Mouse (Mus musculus) hindbrain, postnatal 0 days (tissue): ENCODE data around the gene Nkx6-2. TPM values are rescaled to one million over a fixed set of nuclear protein-coding genes. Genes with fewer than 3 reads are reported as not detected.

ENCODE experiments used
- ATAC-seq: fragments of 200-750 bp; cut with Nextera tagmentation; 2 replicates; pipeline ENCODE4 v1.8.0; 2017; ENCODE audit warnings: mild to moderate bottlenecking, moderate TSS enrichment, moderate library complexity
- DNase-seq: peaks from one replicate; pipeline ENCODE4 v3.0.0-alpha.2; 2015; ENCODE audit warnings: low spot score
- H3K27ac ChIP-seq: fragments of 300-500 bp; sonication (generic); 2 replicates; pipeline ENCODE4 v1.5.1; 2014; ENCODE audit warnings: mild to moderate bottlenecking
- H3K27me3 ChIP-seq: fragments of 300-500 bp; sonication (generic); 2 replicates; pipeline ENCODE4 v1.6.1; 2014; ENCODE audit warnings: low read length, mixed read lengths; ENCODE audit not compliant: insufficient read depth
- H3K36me3 ChIP-seq: fragments of 300-500 bp; sonication (generic); 2 replicates; pipeline ENCODE4 v1.6.1; 2014; ENCODE audit warnings: low read length, mixed read lengths; ENCODE audit not compliant: insufficient read depth
- H3K4me1 ChIP-seq: fragments of 300-500 bp; sonication (generic); 2 replicates; pipeline ENCODE4 v1.6.1; 2014; ENCODE audit warnings: antibody characterized with exemption, low read length, mixed read lengths; ENCODE audit not compliant: insufficient read depth
- H3K4me2 ChIP-seq: fragments of 300-500 bp; sonication (generic); 2 replicates; pipeline ENCODE4 v1.6.1; 2014; ENCODE audit warnings: low read depth, mild to moderate bottlenecking, low read length, moderate library complexity, mixed read lengths
- H3K4me3 ChIP-seq: fragments of 300-500 bp; sonication (generic); 2 replicates; pipeline ENCODE4 v1.5.1; 2014; ENCODE audit warnings: low read length
- H3K9ac ChIP-seq: fragments of 300-500 bp; sonication (generic); replicated peaks from 2 replicates; pipeline ENCODE4 v1.6.1; 2014; ENCODE audit warnings: mild to moderate bottlenecking, low read length, moderate library complexity, mixed read lengths
- H3K9me3 ChIP-seq: fragments of 300-500 bp; sonication (generic); 2 replicates; pipeline ENCODE4 v1.6.1; 2016; ENCODE audit warnings: low read length, mixed read lengths
- CTCF ChIP-seq: IDR thresholded peaks from 2 replicates; pipeline ENCODE4 v1.5.1; 2016; ENCODE audit warnings: antibody characterized with exemption, control low read depth, low read depth
- WGBS: fragments of 180-500 bp; shearing (Covaris S2); extraction: QIAGEN DNeasy Blood & Tissue Kit; methylation state at CpG from one replicate; pipeline ENCODE4 v1.1.7; 2014; 5-methylcytosine and 5-hydroxymethylcytosine counted together
- polyA plus RNA-seq: library from polyadenylated mRNA; unstranded; fragments of >200 nt; fragmentation: Nextera tagmentation; extraction: Ambion mirVana; gene quantifications from 2 replicates; pipeline ENCODE4 v1.2.1, GENCODE M21; 2015
- total RNA-seq: library from RNA; depleted of rRNA; stranded (reverse); fragments of >200 nt; gene quantifications from 2 replicates; pipeline ENCODE4 v1.2.3, GENCODE M21; 2014; rRNA removed

Nkx6-2 gene
- total and polyA plus RNA-seq, 2 experiments from 2014 or later, result 17.4 to 18.8 TPM

- ATAC-seq (peak; percentile 15; the same call in 1 of the 2 replicates), DNase-seq (peak; percentile 48)
- no peak for TF ChIP-seq CTCF
- Histone ChIP-seq H3K9me3 (no peaks in the 10 kb centered on the region), H3K9ac (no peak overlapping the region), H3K4me1 (0 out of 2 replicates have a peak, but pooled peaks cover 2% of the 10 kb centered on the region), H3K4me3 (no peak overlapping the region), H3K27me3 (peaks cover 32% of the 10 kb centered on the region), H3K27ac (no peak overlapping the region), H3K36me3 (0 out of 2 replicates have a peak, but pooled peaks cover 5% of the 10 kb centered on the region), H3K4me2 (no peak overlapping the region)
- WGBS, result 59% methylated on average over 2 of the region's 2 CpGs
Measured at GRCm38 (mm10) chr7:139538541-139538940, 44.1 kb downstream of the Nkx6-2 start.

- H3K4me1 ChIP-seq, result 0 out of 2 replicates have a peak, but pooled peaks cover 2% of the 10 kb centered on the region
- TF ChIP-seq CTCF, result no peak
- H3K4me3 ChIP-seq, result no peak overlapping the region
- no peak overlapping the region for H3K27ac ChIP-seq
- 0 out of 2 replicates have a peak, but pooled peaks cover 3% of the 10 kb centered on the region for H3K36me3 ChIP-seq
- no peak for DNase-seq
- H3K9me3 ChIP-seq, result no peaks in the 10 kb centered on the region
- no peak overlapping the region for H3K4me2 ChIP-seq
- WGBS, result 95% methylated on average over 9 of the region's 9 CpGs
- ATAC-seq, result no peak
- H3K9ac ChIP-seq, result no peak overlapping the region
- H3K27me3 ChIP-seq, result peaks cover 32% of the 10 kb centered on the region
Measured at GRCm38 (mm10) chr7:139537831-139538230, 44.8 kb downstream of the Nkx6-2 start.

- H3K27ac ChIP-seq, result no peak overlapping the region
- DNase-seq, result no peak
- H3K9me3 ChIP-seq, result no peaks in the 10 kb centered on the region
- no peak overlapping the region for H3K9ac ChIP-seq
- H3K36me3 ChIP-seq, result 0 out of 2 replicates have a peak, but pooled peaks cover 3% of the 10 kb centered on the region
- peaks cover 40% of the 10 kb centered on the region for H3K27me3 ChIP-seq
- no peak for TF ChIP-seq CTCF
- 0 out of 2 replicates have a peak, but pooled peaks cover 2% of the 10 kb centered on the region for H3K4me1 ChIP-seq
- no peak for ATAC-seq
- no peak overlapping the region for H3K4me2 ChIP-seq
- H3K4me3 ChIP-seq, result no peak overlapping the region
- WGBS, result 94% methylated on average over 2 of the region's 2 CpGs
Measured at GRCm38 (mm10) chr7:139536831-139537230, 45.8 kb downstream of the Nkx6-2 start.

- Histone ChIP-seq H3K4me3 (no peak overlapping the region), H3K4me2 (no peak overlapping the region), H3K27me3 (peaks cover 42% of the 10 kb centered on the region), H3K36me3 (0 out of 2 replicates have a peak, but pooled peaks cover 3% of the 10 kb centered on the region), H3K9me3 (no peaks in the 10 kb centered on the region), H3K27ac (no peak overlapping the region), H3K4me1 (0 out of 2 replicates have a peak, but pooled peaks cover 2% of the 10 kb centered on the region), H3K9ac (no peak overlapping the region)
- 66% methylated on average over 5 of the region's 5 CpGs for WGBS
- ATAC-seq (no peak), DNase-seq (no peak)
- TF ChIP-seq CTCF, result no peak
Measured at GRCm38 (mm10) chr7:139536331-139536730, 46.3 kb downstream of the Nkx6-2 start.

GRCm38 (mm10) chr7:139531428-139531801 lies 51.2 kb downstream of the Nkx6-2 start:
- ATAC-seq (no peak), DNase-seq (no peak)
- H3K27ac ChIP-seq, result peak overlapping the region; percentile 60; the same call in 1 of the 2 replicates
- no peak overlapping the region for H3K4me3 ChIP-seq
- TF ChIP-seq CTCF, result no peak
- H3K9me3 ChIP-seq, result no peaks in the 10 kb centered on the region
- H3K27me3 ChIP-seq, result peaks cover 41% of the 10 kb centered on the region
- 0 out of 2 replicates have a peak, but pooled peaks cover 3% of the 10 kb centered on the region for H3K36me3 ChIP-seq
- WGBS, result 70% methylated on average over 4 of the region's 4 CpGs
- H3K4me1 ChIP-seq, result no peaks in the 10 kb centered on the region
- H3K4me2 ChIP-seq, result no peak overlapping the region
- H3K9ac ChIP-seq, result no peak overlapping the region

- Histone ChIP-seq H3K36me3 (peaks cover 4% of the 10 kb centered on the region; the same call in 1 of the 2 replicates), H3K27ac (peak overlapping the region; percentile 60), H3K9ac (no peak overlapping the region), H3K4me1 (no peaks in the 10 kb centered on the region), H3K27me3 (peaks cover 37% of the 10 kb centered on the region), H3K4me3 (no peak overlapping the region), H3K9me3 (no peaks in the 10 kb centered on the region), H3K4me2 (no peak overlapping the region)
- TF ChIP-seq CTCF, result no peak
- WGBS, result 38% methylated on average over 16 of the region's 16 CpGs
- DNase-seq (peak; percentile 71), ATAC-seq (peak; percentile 91)
Measured at GRCm38 (mm10) chr7:139530591-139531427, 51.8 kb downstream of the Nkx6-2 start.

Other genes starting within 250 kb of the Nkx6-2 start
- 16.6 and 17.5 TPM in 2 replicates for gene Inpp5a, start 193.7 kb downstream of the Nkx6-2 start, total RNA-seq
- gene Inpp5a, start 193.7 kb downstream of the Nkx6-2 start, polyA plus RNA-seq, result 23.6 and 25.3 TPM in 2 replicates
- gene Cfap46, start 101.0 kb upstream of the Nkx6-2 start, total RNA-seq, result 3.2 and 7.0 TPM in 2 replicates
- gene Cfap46, start 101.0 kb upstream of the Nkx6-2 start, polyA plus RNA-seq, result 3.5 TPM in 2 replicates